Comparison of ENCODE assay signal across 8 mouse cellular contexts in the genomic region with DNA sequence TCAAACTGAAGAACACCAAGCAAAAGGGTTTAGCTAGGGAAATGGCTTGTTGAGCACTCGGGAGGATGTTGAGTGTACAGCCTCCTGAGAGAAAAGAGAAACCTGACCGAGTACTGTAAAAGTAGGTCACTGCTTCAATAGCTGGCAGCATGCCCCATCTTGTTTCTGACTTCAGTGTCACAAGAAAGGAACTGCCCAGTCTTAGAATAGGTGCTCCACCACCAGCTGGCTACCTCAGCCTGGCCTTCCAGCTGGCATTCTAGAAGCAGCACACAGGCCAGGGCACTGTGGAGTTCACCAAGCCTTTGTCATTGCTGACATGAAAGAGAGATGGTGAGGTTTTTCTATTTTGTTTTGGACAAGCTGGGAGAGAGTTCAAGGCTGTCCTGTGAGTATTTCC.
DNase-seq lines count a peak whose midpoint lies in the region.
"Had no signal": no experiment of that assay in that cellular context is flagged by ENCODE, and none has a peak within 500 bp of the region (broad histone marks: within the 10 kb centered on the region; RNA-seq: fewer than 3 reads in every experiment).

No protein-coding gene starts in this region.

- intact Hi-C loops in left cerebral cortex, postnatal 10 days (cut with DNase I): no loop called here

- peak; percentile 46 for DNase-seq in right cerebral cortex, adult 18-20 months
- DNase-seq in right cerebral cortex, postnatal 25 days: no peak
- peak; percentile 83 for DNase-seq in cerebellum, adult 11-12 months
- DNase-seq in gastrocnemius, postnatal 25 days: peak; percentile 48
- DNase-seq in left cerebral cortex, postnatal 10 days (ENCODE audit: extremely low spot score in 1 of 2, low spot score in 2 of 2): peak; percentile 58 to 80
- peak; percentile 42 for DNase-seq in right cerebral cortex, postnatal 4 days
- DNase-seq in embryo, embryonic 10 days (ENCODE audit: low spot score): no peak
- DNase-seq: liver, embryonic 13.5 days had no signal

Comparison
In these comparisons a context has a peak if more than half of its experiments do, and no peak if none do; other contexts are left out.
1. DNase-seq: peak in right cerebral cortex, adult 18-20 months (single experiment), cerebellum, adult 11-12 months (single experiment), gastrocnemius, postnatal 25 days (single experiment), left cerebral cortex, postnatal 10 days (2 of 2) and right cerebral cortex, postnatal 4 days (single experiment); none in right cerebral cortex, postnatal 25 days (single experiment) and embryo, embryonic 10 days (single experiment).